Mouse (Mus musculus): ENCODE results near the gene Lin7b.
"Not testable (repeated sequence)": the region's sequence is repeated elsewhere in the genome, so short reads cannot be mapped to it uniquely, and the experiment has no call there.

The Lin7b gene

GRCm38 (mm10) chr7:45370475-45371311 is at the start of gene Lin7b:
Gene Lin7b, minus strand, starts transcription at chr7:45370583.
- in situ Hi-C loops (cut with MboI, MseI), result no loop called here

DNA sequence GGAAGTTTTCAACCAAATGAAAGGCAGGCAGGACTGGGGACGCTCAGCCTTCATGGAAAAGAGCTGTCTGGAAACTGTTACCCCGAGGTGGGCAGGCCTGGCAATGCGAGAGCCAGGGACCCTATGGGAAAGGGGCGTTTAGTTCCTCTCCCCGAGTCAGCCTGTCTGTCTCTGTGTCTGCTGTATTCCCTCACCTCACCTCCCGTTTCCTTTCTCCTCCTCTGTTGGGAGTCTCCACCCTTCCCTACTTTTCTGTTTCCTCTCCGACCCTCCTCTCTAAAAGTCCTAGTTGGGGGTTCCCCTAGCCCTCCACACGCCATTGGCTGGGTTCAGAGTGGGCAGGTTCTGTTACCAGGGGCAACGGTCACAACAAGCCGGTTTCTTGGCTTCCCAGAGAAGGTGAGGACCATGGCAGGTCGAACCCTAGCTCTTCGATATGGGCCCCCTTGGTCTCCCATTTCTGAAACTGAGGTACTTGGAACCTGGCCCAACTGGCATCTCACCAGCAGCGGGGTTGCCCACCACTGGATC is 47.6 kb upstream of the Lin7b start:
- in situ Hi-C loops (cut with MboI, MseI), result no loop called here

- in situ Hi-C loops (cut with MboI, MseI), result no loop called here
Observed at GRCm38 (mm10) chr7:45415636-45416035, 45.3 kb upstream of the Lin7b start.

GRCm38 (mm10) chr7:45414740-45415224 is 44.4 kb upstream of the Lin7b start:
- in situ Hi-C loops (cut with MboI, MseI), result no loop called here

GRCm38 (mm10) chr7:45413864-45414739 is 43.7 kb upstream of the Lin7b start:
- in situ Hi-C loops (cut with MboI, MseI), result no loop called here

DNA sequence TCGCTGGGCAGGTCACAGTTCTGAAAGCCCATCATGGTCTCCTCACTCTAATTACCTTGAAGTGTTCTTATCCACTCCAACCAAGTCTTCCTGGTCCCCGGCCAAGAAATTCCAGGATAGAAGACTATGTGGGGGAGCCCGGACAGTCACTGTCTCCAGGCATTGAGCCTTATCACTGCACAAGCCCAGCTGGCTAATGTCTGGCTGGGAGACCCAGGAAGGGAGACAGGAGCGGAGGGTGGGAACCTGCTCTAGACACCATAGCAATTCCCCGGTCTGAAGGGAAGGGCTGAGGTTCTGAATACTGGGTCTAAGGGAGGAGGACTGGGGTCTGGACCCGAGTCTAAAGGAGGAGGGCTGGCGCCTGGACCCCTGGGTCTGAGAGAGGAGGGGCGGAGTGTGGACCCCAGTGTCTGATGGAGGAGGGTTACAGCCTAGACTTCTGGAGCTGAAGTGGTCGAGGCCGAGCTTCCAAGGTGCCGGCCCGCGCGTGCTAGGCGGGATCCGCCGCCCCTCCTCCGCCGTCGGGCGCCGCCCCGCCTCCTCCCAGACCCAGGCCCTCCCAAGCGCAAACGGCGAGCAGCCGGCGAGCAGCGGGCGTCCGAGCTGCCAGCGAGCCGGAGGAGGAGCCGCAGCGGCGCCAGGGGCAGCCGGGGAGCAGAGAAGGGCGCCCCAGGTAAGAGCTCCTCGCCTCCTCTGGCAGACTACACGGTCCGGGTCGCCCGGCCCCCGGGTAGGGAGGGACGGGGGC is 42.9 kb upstream of the Lin7b start, which contains the start of gene Ntf5:
TSS of gene Ntf5 (plus strand) at position 583 of the 751 bp plus-strand sequence.
- in situ Hi-C loops (cut with MboI, MseI), result no loop called here

- in situ Hi-C loops (cut with MboI, MseI), result no loop called here
Observed at GRCm38 (mm10) chr7:45412421-45412820, 42.0 kb upstream of the Lin7b start.

DNA sequence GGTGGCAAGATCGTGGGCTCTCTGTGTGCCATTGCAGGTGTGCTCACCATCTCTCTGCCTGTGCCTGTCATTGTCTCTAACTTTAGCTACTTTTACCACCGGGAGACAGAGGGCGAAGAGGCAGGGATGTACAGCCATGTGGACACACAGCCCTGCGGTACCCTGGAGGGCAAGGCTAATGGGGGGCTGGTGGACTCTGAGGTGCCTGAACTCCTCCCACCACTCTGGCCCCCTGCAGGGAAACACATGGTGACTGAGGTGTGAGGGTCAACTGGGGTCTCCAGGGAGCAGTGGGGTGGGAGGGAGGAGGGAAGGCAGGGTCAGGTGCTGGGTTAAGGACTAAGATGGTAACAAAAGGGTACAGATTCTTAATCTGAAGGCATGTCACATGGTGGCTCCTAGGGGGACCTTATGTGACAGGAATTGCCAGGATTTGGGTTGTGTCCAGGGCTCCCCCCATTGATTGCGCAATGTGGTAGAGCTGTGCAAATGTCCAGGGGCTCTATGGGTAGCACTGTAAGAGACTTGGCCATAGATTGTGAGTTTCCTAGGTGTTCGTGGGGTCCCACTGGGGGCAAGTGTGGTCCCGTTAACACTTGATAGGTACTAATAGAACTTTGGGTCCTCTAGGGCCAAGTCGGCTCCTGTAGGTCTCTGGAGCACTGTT is 39.2 kb upstream of the Lin7b start:
- in situ Hi-C loops (cut with MboI, MseI), result no loop called here

GRCm38 (mm10) chr7:45408949-45409348 is 38.6 kb upstream of the Lin7b start:
- in situ Hi-C loops (cut with MboI, MseI), result no loop called here

DNA sequence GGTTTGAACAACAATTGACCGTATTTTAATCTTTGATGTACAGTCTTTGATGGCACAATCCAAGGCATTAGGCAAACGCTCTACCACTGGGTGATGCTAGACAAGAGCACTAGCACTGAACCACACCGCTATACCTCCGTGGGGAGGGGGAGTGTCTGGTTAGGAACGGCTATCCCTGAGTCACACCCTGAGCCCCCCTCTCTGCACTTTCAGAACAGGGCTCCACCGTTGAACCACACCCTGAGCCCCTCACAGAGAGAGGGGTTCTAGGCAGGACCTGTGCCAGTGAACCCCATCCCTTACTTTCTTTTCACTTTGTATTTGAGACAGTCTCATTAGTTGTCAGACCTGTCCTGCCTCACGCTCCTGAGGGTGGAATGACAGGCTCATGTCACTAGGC is 38.0 kb upstream of the Lin7b start:
- in situ Hi-C loops (cut with MboI, MseI), result no loop called here

GRCm38 (mm10) chr7:45407836-45408235 is 37.5 kb upstream of the Lin7b start:
- in situ Hi-C loops (cut with MboI, MseI), result no loop called here

DNA sequence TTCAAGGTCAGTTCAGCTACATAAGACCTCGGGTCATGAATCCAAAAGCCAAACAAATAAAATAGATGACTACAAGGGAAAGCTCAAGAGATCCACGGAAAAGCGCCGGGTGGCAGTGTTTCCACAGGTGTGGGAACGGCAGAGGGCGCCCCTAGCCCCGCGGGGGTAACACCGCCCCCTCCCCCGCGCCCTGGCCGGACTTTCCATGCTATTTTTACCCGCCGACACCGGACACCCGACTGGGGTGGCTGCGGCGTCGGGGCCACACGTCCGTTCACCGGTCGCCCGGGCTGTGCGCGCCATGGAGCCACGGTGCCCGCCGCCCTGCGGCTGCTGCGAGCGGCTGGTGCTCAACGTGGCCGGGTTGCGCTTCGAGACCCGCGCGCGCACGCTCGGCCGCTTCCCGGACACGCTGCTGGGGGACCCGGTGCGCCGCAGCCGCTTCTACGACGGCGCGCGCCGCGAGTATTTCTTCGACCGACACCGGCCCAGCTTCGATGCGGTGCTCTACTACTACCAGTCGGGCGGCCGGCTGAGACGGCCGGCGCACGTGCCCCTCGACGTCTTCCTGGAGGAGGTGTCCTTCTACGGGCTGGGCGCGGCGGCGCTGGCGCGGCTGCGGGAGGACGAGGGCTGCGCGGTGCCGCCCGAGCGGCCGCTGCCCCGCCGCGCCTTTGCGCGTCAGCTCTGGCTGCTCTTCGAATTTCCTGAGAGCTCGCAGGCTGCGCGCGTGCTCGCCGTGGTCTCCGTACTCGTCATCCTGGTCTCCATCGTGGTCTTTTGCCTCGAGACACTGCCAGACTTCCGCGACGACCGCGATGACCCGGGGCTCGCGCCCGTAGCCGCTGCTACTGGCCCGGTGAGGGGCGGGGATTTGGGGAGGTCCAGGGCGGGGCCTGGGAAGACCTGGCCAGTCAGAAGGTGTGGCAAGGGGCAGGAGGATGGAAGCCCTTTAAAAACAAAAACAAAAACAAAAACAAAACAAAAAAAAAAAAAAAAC is 36.1 kb upstream of the Lin7b start:
- in situ Hi-C loops (cut with MboI, MseI), result no loop called here

- in situ Hi-C loops (cut with MboI, MseI), result no loop called here
Observed at GRCm38 (mm10) chr7:45405091-45406075, 35.0 kb upstream of the Lin7b start, which contains the start of gene Kcna7. Gene Kcna7, plus strand, starts transcription at chr7:45405653.

- in situ Hi-C loops (cut with MboI, MseI), result no loop called here
Observed at GRCm38 (mm10) chr7:45403532-45404261, 33.3 kb upstream of the Lin7b start.

GRCm38 (mm10) chr7:45401521-45402085 is 31.2 kb upstream of the Lin7b start:
- in situ Hi-C loops (cut with MboI, MseI), result no loop called here

DNA sequence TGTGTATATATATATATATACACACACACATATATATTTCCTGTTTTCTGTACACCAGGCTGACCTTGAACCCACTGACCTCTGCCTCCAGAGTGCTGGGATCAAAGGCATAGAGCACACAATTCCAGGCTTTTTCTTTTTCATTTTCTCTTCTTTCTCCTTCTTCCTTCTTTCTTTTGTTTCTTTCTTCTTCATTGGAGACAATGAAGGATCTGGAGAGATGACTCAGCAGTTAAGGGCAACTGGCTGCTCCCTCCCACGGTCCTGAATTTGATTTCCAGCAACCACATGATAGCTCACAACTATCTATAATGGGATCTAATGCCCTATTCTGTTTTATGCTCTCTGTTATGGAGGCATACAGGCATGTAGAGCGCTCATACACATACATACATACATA is 26.4 kb upstream of the Lin7b start:
- in situ Hi-C loops (cut with MboI, MseI), result no loop called here

- in situ Hi-C loops (cut with MboI, MseI), result not testable (repeated sequence)
Observed at GRCm38 (mm10) chr7:45396337-45396775, 26.0 kb upstream of the Lin7b start.
